Mouse (Mus musculus): ENCODE measurements around the gene Suclg2. TPM values are rescaled to one million over a fixed set of nuclear protein-coding genes. Genes with fewer than 3 reads are reported as not detected.

Suclg2 gene
- polyA plus RNA-seq, 1 experiment from 2014 or later, result 105 TPM

DNA sequence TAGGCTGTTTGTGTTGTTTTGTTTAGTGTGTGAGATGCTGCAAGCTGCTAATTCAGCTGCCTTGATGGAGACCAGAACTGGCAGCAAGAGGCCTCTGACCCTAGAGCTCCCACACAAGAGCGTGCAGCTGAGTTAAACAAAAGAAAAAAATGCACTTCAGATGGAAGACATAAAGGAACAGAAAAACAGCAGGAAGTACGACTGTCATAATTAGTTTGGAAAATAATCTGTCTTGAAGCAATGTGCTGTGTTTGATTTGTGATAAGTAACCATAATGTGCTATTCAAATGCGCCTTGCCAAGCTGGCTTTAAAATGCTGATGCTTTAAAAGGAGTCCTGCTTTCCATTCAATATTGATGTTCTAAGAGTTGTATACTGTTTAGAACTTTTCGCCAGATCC lies 144.2 kb downstream of the Suclg2 start:
- Histone ChIP-seq H3K27me3 (ENCODE audit: control insufficient read depth, insufficient read depth, low read length) (no peaks in the 10 kb centered on the region), H3K9me3 (replicated peaks; ENCODE audit: control insufficient read depth, low read length) (no peaks in the 10 kb centered on the region), H3K4me1 (ENCODE audit: control insufficient read depth, insufficient read depth, low read length) (no peaks in the 10 kb centered on the region), H3K27ac (ENCODE audit: low read length) (no peak overlapping the region), H3K4me2 (ENCODE audit: low read depth, low read length) (no peak overlapping the region), H3K4me3 (ENCODE audit: low read length) (no peak overlapping the region), H3K9ac (ENCODE audit: low read length) (no peak overlapping the region), H3K36me3 (ENCODE audit: control insufficient read depth, insufficient read depth) (peaks cover 2% of the 10 kb centered on the region; the same call in 1 of the 2 replicates)
- 67% methylated on average over 4 of the region's 4 CpGs for WGBS
- ATAC-seq (replicated peaks; ENCODE audit: extremely low read depth, insufficient read depth, low FRiP score), result no peak

DNA sequence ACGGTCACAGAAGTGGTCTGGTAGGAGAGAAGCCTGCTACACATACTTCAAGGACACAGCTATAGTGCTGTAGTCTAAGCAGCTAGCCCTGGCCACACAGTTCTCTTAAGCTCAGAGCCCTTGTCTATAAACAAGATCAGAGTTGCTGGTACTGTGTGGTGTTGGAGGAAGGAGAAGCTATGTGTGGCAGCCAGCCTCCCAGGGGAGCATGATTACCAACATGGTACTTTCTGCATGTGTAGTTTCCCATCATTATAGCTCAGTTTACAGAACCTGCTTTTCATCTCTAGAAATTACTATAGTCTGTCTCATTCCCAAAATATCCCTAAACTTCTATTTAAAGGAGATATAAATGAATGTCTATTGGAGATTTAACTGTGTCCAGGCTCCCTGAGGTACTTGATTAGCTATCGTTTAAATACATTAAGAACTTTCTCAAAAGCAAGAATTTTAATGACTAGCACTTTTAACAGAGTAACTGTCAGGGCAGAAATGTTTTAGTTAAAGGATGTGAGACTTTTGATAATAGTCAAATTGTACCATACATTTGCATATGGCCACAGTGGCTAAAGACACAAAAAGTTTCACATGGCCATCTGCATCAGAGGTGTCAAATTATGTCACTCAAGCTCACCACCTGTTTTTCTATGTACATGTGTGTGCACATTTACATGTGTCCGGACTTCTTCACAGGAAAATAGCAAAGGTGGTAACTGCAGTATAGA lies 145.4 kb downstream of the Suclg2 start:
- H3K4me2 ChIP-seq (ENCODE audit: low read depth, low read length), result no peak overlapping the region
- H3K27ac ChIP-seq (ENCODE audit: low read length), result no peak overlapping the region
- H3K4me1 ChIP-seq (ENCODE audit: control insufficient read depth, insufficient read depth, low read length), result no peaks in the 10 kb centered on the region
- no peak overlapping the region for H3K9ac ChIP-seq (ENCODE audit: low read length)
- H3K4me3 ChIP-seq (ENCODE audit: low read length), result no peak overlapping the region
- no peaks in the 10 kb centered on the region for H3K9me3 ChIP-seq (replicated peaks; ENCODE audit: control insufficient read depth, low read length)
- ATAC-seq (replicated peaks; ENCODE audit: extremely low read depth, insufficient read depth, low FRiP score), result no peak
- H3K36me3 ChIP-seq (ENCODE audit: control insufficient read depth, insufficient read depth), result peaks cover 4% of the 10 kb centered on the region; the same call in 1 of the 2 replicates
- no peaks in the 10 kb centered on the region for H3K27me3 ChIP-seq (ENCODE audit: control insufficient read depth, insufficient read depth, low read length)
- WGBS, result 77% methylated on average over 3 of the region's 3 CpGs

DNA sequence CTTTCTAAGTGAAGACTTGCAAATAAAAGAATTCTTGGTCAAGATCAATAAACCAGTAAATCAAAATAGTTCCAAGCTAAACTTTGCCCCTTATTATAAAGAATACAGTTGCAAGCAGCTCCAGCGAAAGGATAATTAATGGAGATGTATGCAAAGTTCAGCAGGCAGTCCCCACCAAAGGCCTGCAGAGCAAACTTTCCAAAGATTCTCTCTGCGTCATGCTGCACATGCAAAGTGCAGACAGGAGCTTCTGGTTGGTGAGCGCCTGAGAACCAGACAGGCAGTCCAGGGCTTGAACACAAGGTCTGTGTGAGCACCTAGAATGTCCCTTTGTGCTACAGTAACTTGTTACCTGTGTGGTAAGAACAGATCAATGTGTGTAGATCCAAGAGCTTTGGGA lies 147.0 kb downstream of the Suclg2 start:
- no peak overlapping the region for H3K4me2 ChIP-seq (ENCODE audit: low read depth, low read length)
- 78% methylated on average over 3 of the region's 3 CpGs for WGBS

DNA sequence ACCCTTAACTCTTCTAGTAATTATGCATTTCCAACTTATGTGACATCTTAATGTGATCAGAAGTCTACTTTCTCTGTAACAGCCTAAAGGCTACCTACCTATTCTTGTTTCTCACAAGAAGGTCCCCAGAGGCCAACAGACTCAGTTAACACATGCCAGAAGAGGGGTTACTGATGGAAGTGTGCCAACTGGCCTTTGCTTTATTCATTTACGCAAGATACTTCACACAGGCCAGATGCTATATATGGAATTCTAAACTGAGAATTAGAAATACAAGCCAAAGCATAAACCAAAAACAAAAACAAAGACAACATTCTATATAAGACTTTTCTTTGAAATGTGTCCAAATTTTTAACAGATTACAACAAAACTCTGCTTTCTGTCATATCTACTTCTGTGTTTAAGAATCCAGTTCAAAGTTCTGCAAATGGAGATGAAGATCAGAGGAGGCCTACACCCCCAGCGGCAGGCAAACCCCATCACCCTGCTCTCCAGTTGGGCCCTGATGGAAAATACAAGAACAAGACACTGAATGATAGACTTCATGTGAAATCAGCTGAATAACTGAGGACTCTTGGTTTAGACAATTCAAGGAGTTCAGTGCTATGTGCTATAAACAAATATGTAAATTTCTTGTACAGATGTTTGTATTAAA lies 155.1 kb downstream of the Suclg2 start:
- Histone ChIP-seq H3K27me3 (ENCODE audit: control insufficient read depth, insufficient read depth, low read length) (no peaks in the 10 kb centered on the region), H3K9me3 (replicated peaks; ENCODE audit: control insufficient read depth, low read length) (no peaks in the 10 kb centered on the region), H3K4me1 (ENCODE audit: control insufficient read depth, insufficient read depth, low read length) (no peaks in the 10 kb centered on the region), H3K27ac (ENCODE audit: low read length) (no peak overlapping the region), H3K9ac (ENCODE audit: low read length) (no peak overlapping the region), H3K4me2 (ENCODE audit: low read depth, low read length) (no peak overlapping the region), H3K36me3 (ENCODE audit: control insufficient read depth, insufficient read depth) (0 out of 2 replicates have a peak, but pooled peaks cover 1% of the 10 kb centered on the region), H3K4me3 (ENCODE audit: low read length) (no peak overlapping the region)
- 69% methylated on average over 2 of the region's 2 CpGs for WGBS
- no peak for ATAC-seq (replicated peaks; ENCODE audit: extremely low read depth, insufficient read depth, low FRiP score)

More for the DNA sequence above, 147.0 kb downstream of the Suclg2 start:
- Histone ChIP-seq H3K4me1 (ENCODE audit: control insufficient read depth, insufficient read depth, low read length) (no peaks in the 10 kb centered on the region), H3K4me3 (ENCODE audit: low read length) (no peak overlapping the region), H3K9ac (ENCODE audit: low read length) (no peak overlapping the region), H3K9me3 (replicated peaks; ENCODE audit: control insufficient read depth, low read length) (no peaks in the 10 kb centered on the region), H3K27me3 (ENCODE audit: control insufficient read depth, insufficient read depth, low read length) (no peaks in the 10 kb centered on the region), H3K27ac (ENCODE audit: low read length) (no peak overlapping the region), H3K36me3 (ENCODE audit: control insufficient read depth, insufficient read depth) (peaks cover 4% of the 10 kb centered on the region; the same call in 1 of the 2 replicates)
- ATAC-seq (replicated peaks; ENCODE audit: extremely low read depth, insufficient read depth, low FRiP score), result no peak

DNA sequence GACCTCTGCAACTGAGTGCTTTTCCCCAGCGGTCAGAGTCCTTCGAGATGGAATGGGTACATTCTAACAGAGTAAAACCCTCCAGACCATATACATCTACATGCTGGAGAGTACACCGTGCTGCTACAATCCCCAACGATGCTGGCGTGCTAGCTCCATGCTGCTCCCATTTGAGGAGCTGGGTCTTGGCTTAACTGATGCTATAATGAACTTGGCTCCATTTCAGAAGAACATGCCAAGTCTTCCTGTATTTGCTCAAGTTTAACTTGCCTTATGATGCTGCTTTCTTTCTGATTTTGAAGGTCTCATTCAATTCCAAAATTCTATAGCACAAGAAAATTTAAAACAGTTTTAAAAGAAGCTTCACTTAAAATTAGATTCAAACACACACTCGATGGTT lies 162.3 kb downstream of the Suclg2 start:
- no peak overlapping the region for H3K4me3 ChIP-seq (ENCODE audit: low read length)
- ATAC-seq (replicated peaks; ENCODE audit: extremely low read depth, insufficient read depth, low FRiP score), result no peak
- 89% methylated on average over 6 of the region's 6 CpGs for WGBS
- H3K4me2 ChIP-seq (ENCODE audit: low read depth, low read length), result no peak overlapping the region
- H3K27me3 ChIP-seq (ENCODE audit: control insufficient read depth, insufficient read depth, low read length), result no peaks in the 10 kb centered on the region
- no peak overlapping the region for H3K9ac ChIP-seq (ENCODE audit: low read length)
- no peaks in the 10 kb centered on the region for H3K9me3 ChIP-seq (replicated peaks; ENCODE audit: control insufficient read depth, low read length)
- H3K4me1 ChIP-seq (ENCODE audit: control insufficient read depth, insufficient read depth, low read length), result no peaks in the 10 kb centered on the region
- no peak overlapping the region for H3K27ac ChIP-seq (ENCODE audit: low read length)
- H3K36me3 ChIP-seq (ENCODE audit: control insufficient read depth, insufficient read depth), result no peaks in the 10 kb centered on the region

DNA sequence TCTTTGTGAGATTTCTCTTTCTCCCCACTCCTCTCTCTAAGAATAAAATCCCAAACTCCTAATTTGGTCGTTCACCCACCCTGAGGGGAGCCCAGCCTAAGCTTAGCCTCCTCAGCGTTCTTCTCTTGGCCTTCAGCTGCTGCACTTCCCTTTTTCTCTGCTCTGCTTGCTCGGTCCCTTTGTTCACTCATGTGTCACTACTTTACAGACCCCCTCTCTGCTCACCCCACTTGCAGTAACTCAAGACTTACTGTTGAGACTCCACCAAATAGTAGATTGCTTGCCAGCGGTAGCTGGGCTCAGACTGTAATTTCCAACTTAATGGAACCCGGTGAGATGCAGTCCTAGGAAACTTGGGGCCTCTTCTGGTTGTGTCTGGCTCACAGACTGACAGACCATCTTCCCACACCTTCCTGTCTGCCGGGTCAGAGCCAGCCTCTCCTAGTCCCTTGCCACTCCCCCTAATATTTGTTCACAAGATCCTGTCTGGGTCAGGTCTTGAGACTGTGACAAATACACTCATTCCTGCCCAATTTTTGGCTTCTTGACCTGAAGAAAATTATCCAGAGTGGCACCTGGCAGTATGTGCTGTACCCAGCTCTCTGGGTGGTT lies 166.2 kb downstream of the Suclg2 start:
- H3K27me3 ChIP-seq (ENCODE audit: control insufficient read depth, insufficient read depth, low read length), result no peaks in the 10 kb centered on the region
- no peaks in the 10 kb centered on the region for H3K4me1 ChIP-seq (ENCODE audit: control insufficient read depth, insufficient read depth, low read length)
- no peaks in the 10 kb centered on the region for H3K36me3 ChIP-seq (ENCODE audit: control insufficient read depth, insufficient read depth)
- 39% methylated on average over 6 of the region's 6 CpGs for WGBS
- H3K9ac ChIP-seq (ENCODE audit: low read length), result no peak overlapping the region
- ATAC-seq (replicated peaks; ENCODE audit: extremely low read depth, insufficient read depth, low FRiP score), result no peak
- no peak overlapping the region for H3K27ac ChIP-seq (ENCODE audit: low read length)
- no peak overlapping the region for H3K4me2 ChIP-seq (ENCODE audit: low read depth, low read length)
- H3K4me3 ChIP-seq (ENCODE audit: low read length), result no peak overlapping the region
- no peaks in the 10 kb centered on the region for H3K9me3 ChIP-seq (replicated peaks; ENCODE audit: control insufficient read depth, low read length)

DNA sequence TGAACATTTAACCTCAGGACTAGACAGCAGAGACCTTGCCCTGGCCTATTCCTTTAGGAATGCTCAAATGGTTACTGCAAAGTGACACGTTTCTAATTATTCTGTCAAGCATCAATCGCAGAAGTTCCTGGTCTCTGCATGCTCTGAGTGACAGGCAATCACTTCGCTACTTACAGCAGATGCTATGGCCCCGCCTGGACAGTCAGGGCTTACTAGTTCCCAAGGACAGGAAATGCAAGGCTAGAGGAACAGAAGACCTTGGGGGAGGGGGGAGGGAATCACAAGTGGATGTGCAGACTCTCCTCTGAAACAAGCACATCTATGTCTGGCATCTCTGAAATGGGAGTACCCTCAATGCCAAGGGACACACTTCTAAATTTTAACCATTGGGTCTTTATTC lies 167.6 kb downstream of the Suclg2 start:
- Histone ChIP-seq H3K4me2 (ENCODE audit: low read depth, low read length) (no peak overlapping the region), H3K27ac (ENCODE audit: low read length) (no peak overlapping the region), H3K27me3 (ENCODE audit: control insufficient read depth, insufficient read depth, low read length) (no peaks in the 10 kb centered on the region), H3K36me3 (ENCODE audit: control insufficient read depth, insufficient read depth) (no peaks in the 10 kb centered on the region), H3K4me3 (ENCODE audit: low read length) (no peak overlapping the region), H3K9me3 (replicated peaks; ENCODE audit: control insufficient read depth, low read length) (no peaks in the 10 kb centered on the region), H3K4me1 (ENCODE audit: control insufficient read depth, insufficient read depth, low read length) (no peaks in the 10 kb centered on the region), H3K9ac (ENCODE audit: low read length) (no peak overlapping the region)
- WGBS, result 59% methylated on average over 4 of the region's 4 CpGs
- no peak for ATAC-seq (replicated peaks; ENCODE audit: extremely low read depth, insufficient read depth, low FRiP score)

DNA sequence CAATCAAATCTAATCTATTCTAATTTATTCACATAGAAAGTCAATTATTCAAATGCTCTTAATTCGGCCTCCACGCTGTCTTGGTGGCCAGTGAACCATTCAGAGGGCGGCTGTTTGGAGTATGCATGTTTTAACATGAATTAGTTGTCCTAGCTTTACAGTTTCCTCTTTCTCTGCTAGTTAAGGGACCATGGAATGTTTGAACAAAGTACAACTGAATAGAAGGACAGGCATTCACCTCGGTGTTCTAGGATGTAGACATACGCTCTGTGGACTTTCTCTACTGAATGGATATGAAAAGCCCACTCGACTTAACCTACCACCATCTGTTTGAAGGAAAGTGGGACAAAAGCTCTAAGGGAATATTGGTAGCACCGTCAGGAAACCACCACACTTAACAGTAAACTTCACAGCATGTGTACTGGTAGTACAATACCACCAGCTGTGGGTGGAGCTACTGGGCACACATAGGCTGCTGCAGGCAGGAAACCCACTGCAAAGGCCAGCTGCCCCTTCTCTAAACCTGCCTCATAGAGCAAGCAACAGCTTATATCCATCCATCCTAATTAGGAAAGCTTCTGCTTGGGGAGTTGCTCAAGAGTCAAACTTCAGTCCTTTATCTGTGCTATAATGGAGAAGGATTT lies 172.3 kb downstream of the Suclg2 start:
- H3K4me2 ChIP-seq (ENCODE audit: low read depth, low read length), result no peak overlapping the region
- no peak for ATAC-seq (replicated peaks; ENCODE audit: extremely low read depth, insufficient read depth, low FRiP score)
- no peak overlapping the region for H3K27ac ChIP-seq (ENCODE audit: low read length)
- WGBS, result 90% methylated on average over 7 of the region's 7 CpGs
- no peaks in the 10 kb centered on the region for H3K36me3 ChIP-seq (ENCODE audit: control insufficient read depth, insufficient read depth)
- no peaks in the 10 kb centered on the region for H3K27me3 ChIP-seq (ENCODE audit: control insufficient read depth, insufficient read depth, low read length)
- H3K9me3 ChIP-seq (replicated peaks; ENCODE audit: control insufficient read depth, low read length), result no peaks in the 10 kb centered on the region
- H3K4me3 ChIP-seq (ENCODE audit: low read length), result no peak overlapping the region
- H3K9ac ChIP-seq (ENCODE audit: low read length), result no peak overlapping the region
- peaks cover 2% of the 10 kb centered on the region; the same call in 1 of the 2 replicates for H3K4me1 ChIP-seq (ENCODE audit: control insufficient read depth, insufficient read depth, low read length)

DNA sequence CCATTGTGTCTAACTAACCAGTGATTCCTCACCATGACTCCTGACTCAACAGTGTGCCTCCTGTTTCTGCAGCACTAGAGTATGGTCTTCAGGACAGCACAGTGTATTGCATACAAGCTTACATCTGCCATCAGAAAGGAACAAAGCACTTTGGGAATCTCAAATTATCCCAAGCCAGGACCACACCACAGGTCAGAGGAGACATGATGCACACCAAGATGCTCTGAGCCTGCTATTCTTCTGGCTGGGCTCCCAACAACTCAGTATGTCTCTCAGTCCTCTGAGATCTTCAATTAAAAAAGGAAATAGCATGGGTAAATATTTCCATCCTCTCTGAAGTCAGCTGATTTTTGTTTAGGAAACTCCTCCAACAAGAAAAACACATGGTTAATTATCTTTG lies 172.9 kb downstream of the Suclg2 start:
- H3K27me3 ChIP-seq (ENCODE audit: control insufficient read depth, insufficient read depth, low read length), result no peaks in the 10 kb centered on the region
- H3K4me1 ChIP-seq (ENCODE audit: control insufficient read depth, insufficient read depth, low read length), result peaks cover 2% of the 10 kb centered on the region; the same call in 1 of the 2 replicates
- ATAC-seq (replicated peaks; ENCODE audit: extremely low read depth, insufficient read depth, low FRiP score), result no peak
- no peak overlapping the region for H3K4me2 ChIP-seq (ENCODE audit: low read depth, low read length)
- no peak overlapping the region for H3K4me3 ChIP-seq (ENCODE audit: low read length)
- H3K36me3 ChIP-seq (ENCODE audit: control insufficient read depth, insufficient read depth), result no peaks in the 10 kb centered on the region
- no peak overlapping the region for H3K9ac ChIP-seq (ENCODE audit: low read length)
- H3K9me3 ChIP-seq (replicated peaks; ENCODE audit: control insufficient read depth, low read length), result no peaks in the 10 kb centered on the region
- H3K27ac ChIP-seq (ENCODE audit: low read length), result no peak overlapping the region
